Mouse (Mus musculus): ENCODE data around the gene N4bp2l2. TPM values are rescaled to one million over a fixed set of nuclear protein-coding genes. Genes with fewer than 3 reads are reported as not detected.

The N4bp2l2 gene
- total RNA-seq, 2 experiments from 2014 or later = 29.0 to 42.2 TPM

DNA sequence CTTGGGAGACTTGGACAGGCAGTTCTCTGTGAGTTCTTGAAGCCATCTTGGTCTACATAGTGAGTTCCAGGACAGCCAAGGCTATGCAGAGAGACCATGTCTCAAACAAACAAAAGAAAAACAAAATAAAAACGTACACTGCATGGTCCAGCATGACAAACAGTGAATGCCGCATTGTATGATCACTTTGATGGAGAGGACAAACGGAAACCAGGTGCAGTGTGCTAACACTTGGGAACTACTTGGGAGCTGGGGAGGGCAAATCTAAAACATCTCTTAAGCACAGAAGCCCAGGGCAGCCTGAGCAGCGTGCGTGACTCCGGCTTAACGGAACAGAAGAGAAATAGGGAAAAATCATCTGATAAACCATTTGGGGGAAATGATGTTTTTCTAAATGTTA, 68.9 kb downstream of the N4bp2l2 start, which contains the start of gene N4bp2l1:
Gene N4bp2l1 (minus strand): TSS at position 101 of the 400 bp plus-strand sequence.
- DNase-seq = no peak

GRCm38 (mm10) chr5:150595366-150596016, 70.5 kb downstream of the N4bp2l2 start:
- DNase-seq = no peak

- no peak for DNase-seq
Observed at GRCm38 (mm10) chr5:150594649-150595339, 71.2 kb downstream of the N4bp2l2 start.

GRCm38 (mm10) chr5:150593756-150594648, 72.0 kb downstream of the N4bp2l2 start:
- DNase-seq = peak; percentile 45

DNA sequence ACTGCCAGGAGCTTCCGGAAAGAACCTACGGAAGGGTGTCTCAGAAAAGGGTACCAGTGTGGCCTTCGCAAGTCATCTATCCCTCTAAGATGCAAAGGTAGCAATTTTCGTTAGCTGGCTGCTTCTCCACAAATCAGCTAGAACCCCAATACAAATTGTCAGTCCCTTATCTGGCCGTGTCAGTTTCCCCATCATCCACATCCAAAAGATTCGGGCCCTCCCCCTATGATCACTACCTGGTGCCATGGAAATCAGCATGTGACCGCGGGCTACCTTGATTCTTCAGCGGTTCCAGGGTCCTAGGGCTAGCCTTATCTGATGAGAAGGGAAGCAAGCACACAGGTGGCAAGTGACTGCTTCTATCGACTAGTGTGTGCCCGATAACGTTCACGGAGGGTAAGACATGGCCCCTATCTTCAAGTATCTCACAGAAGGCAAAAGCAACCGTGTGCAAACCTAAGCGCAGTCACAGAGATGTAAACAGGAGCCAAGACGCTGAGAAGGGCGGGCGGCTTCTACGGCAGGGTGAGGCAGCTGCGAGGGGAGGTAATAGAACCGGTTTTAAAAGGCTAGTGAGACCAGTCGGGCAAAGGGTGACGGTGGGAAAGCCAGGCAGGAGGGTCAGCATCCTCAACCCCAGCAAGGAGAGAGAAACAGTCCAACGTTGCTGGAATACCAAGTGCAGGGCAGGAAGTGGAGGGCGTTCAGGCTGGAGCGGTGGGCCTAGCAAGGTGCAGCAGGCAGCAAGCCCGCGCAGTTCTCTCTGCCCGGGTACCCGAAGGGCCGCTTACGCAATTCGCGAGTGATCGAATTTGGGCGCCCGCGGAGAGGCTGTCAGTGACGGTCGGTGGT, 72.9 kb downstream of the N4bp2l2 start:
- DNase-seq = peak; percentile 21

DNA sequence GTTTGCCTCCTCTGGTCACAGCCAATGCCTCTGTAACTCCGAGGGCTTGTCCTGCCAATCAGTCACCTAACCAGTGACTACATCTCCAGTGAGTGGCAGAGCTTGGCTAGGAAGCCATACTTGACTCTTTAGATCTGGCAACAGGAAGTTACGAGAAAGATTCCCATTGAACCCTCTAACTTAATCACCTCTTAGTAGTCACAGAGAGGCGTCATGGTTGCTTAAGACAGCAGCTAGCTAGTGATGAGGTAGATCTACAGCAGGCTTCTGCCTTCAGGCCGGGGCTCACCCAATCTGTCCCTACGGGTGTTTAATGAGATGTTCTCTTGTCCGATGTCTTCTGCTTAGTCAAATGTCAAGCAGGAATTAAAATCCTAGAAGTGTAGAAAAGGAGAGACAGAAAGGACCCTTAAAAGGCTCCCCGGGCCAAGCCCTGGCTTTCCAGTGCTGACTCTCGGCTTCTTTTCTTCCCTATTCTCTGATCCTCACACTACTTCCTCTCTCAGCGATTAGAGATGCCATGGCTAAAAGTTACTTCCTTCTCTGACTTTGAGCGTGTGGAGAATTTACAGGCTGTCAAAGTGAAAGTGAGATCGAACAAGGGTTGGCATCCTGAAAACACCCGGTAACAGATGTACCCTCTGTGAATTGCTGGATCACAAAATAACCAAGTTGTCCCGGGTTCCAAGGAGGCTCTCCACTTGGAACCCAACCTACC, 73.6 kb downstream of the N4bp2l2 start:
- no peak for DNase-seq

DNA sequence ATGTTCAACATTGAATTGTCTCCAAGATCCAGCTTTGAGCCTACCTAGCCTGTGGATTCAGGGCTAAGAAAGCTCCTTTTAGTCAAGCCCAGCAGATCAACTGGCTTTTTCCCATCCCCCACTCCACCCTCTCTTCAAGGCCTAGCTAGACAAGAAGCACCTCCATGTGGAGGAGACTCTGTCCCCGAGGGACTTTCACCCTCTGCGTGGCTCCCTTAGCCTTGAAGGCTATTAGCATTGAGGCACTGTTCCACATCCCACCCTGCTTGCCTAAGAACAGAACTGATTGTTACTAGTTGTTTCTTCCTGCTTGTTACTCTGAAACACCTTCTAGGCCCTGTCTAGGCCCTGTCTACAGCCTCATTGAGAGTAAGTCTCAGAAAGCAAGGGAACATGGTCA, 76.0 kb downstream of the N4bp2l2 start:
- DNase-seq = no peak

GRCm38 (mm10) chr5:150584337-150584729, 81.7 kb downstream of the N4bp2l2 start:
- DNase-seq = no peak

- DNase-seq = no peak
Observed at GRCm38 (mm10) chr5:150583622-150584336, 82.2 kb downstream of the N4bp2l2 start.

- no peak for DNase-seq
Observed at GRCm38 (mm10) chr5:150583181-150583580, 82.8 kb downstream of the N4bp2l2 start.

DNA sequence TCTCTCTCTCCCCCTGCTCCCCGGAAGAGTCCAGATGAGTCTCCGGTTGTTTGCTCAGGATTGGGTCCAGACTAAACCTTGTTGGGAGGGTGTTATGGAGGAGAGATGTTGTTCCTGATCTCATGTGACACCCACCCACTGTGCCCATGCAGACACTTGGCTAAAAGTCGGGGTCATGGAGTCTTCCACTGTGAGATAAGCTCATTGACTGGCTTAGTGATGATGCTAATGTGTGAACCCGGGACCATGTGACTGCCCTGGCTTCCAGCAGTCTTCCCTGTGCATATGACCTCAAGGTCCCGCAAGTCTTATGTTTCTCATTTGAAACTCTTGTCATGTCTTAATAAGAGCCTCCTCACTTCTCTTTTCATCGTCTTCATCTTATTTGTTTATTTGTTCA, 84.8 kb downstream of the N4bp2l2 start:
- no peak for DNase-seq

DNA sequence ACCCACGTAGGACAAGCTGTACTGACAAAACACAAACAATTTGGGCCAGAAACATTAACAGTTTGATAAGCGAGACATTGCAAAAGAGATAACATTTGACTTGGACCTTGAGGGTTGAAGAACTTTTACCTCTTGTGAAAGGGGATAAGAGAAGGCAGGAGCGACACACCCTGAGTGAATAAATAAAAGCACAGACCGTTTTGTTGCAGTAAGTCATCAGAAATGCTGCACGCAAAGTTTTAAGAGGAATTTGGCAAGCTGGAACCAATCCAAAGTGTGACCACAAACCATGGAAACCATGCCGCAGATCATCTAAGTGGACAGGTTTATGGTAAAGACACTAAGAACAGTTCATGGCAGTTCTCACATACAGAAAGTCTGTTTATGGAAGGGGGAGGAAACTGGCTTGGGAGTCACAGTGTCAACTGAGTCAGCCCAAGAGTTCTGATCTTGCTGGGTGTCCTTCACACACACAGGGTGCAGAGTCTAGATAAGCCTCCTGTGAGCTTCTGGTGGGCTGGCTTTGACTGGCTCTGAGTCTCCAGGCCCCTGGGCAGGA, 87.3 kb downstream of the N4bp2l2 start:
- no peak for DNase-seq

GRCm38 (mm10) chr5:150576832-150577231, 89.2 kb downstream of the N4bp2l2 start:
- DNase-seq = no peak

DNA sequence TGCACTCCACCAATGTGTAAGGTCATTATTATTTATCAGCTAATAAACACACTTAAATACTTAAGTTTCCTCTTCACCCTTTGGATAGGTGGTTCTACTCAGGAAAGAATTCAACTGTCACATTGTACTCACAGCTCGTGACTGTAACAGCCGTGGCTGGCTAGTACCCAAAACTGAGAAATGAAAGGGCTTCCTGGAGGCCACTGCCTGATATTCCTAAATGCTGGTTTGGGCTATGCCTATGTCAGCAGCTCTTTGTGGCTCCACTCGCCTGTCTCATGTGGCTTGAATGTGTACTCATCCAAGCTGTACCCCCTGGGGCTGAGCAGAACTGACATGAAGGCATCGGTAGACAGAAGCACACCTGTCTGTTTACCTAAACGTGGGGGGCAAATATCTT, 91.1 kb downstream of the N4bp2l2 start:
- no peak for DNase-seq

DNA sequence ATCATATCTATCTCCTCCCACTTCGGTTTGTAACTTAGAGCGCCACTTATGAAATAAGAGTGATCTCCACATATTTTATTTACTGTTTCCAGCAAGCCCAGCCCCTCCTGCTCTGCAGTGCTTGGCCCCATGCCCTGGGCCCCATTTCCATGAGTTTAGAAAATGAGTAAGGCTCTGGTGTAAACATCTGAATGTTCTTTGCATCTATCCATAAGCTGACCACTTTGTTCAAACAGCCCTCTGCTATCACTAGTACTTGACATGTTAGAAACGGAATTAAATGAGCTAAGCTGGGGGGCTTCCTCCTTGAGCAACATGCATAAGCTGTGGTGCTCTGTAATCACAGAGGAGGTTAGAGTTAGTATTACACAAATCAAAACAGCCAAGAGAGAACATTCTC, 91.6 kb downstream of the N4bp2l2 start:
- no peak for DNase-seq

DNA sequence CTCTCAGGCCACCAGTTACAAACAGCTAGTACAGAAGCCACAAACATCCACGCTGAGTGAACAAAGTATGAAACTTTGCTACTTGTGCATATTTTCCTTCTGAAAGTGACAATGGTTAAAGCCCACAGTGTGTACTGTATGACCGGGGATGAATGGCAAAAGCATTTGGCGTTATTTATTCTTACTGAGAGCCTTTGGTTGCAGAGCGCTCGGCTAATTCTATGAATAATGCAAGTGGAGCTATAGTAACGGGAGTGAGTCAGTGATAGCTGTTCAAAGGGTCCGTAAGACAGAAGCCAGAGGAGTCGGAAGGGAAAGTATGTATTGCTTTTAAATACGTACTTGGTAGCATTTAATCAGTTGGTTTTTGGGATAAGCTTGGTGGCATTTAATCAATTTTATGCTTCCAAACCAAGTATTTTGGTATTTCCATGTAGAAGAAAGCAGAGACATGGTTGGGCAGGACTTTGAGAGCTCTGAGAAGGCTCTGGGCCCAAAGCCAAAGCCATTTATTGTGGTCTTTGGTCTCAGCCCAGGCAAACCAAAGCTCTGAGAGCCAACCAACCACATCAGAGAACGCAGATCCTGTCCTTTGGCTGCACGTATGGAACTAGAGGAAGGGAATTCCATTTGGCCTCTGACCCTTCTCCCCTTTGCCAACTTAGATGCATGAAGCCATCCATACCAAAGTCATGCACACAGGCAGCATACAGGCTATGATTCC, 95.3 kb downstream of the N4bp2l2 start:
- no peak for DNase-seq

DNA sequence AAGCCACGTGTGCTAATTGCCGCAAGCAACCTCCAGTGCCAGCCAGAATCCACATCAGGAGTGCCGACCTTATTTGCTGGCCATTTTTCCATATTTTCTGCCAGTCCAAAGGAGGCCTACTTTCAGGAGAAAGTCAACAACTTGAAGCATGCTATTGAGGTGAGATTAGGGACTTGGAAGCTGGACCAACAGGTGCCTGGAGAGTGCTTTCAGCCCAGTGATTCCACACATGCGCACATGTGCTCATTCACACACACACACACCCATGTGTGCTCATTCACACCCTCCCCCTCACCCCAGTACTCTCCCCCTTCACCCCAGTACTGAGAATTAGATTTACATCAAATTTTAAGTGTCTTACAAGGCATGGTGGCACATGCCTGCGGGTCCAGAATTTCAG, 99.0 kb downstream of the N4bp2l2 start:
- DNase-seq = no peak

DNA sequence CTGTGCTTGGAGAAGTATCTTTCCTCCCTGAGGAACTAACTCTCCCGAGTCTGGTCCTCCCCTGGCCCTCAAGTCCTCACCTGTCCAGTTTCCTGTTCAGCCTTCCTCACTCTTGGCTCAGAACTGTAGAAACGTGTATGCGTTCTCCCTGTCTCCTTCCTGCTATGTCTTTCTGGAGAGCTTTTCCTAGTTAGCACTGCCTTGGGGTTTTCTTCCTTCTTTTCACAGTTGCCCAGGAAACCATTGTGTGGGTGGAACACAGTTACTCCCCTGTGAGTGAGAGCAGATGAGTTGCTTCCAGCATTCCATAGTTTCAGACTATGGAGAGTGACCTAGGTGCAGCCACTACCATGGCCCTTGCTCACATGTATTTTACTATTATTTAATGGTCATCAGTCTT, 99.8 kb downstream of the N4bp2l2 start:
- no peak for DNase-seq

DNA sequence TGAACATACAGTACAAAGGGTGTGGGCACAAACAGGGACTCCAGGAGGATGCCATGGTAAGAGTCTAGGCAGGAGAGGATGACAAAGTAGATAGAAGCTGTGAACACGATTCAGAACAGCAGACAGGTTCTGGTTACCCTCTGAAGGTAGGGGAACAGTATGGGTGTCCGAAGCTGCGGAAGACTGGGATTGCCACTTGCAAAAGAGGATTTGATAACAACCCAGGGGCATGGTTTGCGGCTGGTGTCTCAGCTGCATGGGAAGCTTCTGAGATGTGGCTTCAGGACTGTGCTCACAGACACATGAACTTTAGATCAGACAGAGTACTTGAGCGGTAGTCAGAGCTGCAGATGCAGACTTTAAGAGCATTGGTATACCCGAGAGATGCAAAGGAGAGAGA, 101.6 kb downstream of the N4bp2l2 start:
- DNase-seq = no peak

DNA sequence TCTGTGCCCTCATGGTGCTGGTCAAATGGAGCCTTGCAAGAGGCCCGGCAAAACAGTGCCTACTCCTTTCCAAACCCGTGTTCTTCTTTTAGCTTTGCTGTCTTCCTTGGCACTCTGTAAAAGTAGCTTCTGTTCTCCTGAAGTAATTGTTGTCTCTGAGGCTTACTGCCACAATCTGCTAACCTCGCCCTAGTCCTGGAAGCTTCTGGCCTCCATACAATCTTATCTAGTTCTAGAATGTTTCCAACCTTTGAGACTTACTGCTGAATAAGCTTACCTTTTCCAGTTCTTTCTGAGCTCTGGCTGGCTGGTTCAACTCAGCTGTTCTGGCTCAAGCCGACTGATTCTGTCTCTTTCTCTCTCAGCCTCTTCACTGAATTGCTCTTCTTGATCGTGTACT, 104.2 kb downstream of the N4bp2l2 start:
- no peak for DNase-seq
